Mouse (Mus musculus): Measurements from ENCODE around the gene Blcap.

DNA sequence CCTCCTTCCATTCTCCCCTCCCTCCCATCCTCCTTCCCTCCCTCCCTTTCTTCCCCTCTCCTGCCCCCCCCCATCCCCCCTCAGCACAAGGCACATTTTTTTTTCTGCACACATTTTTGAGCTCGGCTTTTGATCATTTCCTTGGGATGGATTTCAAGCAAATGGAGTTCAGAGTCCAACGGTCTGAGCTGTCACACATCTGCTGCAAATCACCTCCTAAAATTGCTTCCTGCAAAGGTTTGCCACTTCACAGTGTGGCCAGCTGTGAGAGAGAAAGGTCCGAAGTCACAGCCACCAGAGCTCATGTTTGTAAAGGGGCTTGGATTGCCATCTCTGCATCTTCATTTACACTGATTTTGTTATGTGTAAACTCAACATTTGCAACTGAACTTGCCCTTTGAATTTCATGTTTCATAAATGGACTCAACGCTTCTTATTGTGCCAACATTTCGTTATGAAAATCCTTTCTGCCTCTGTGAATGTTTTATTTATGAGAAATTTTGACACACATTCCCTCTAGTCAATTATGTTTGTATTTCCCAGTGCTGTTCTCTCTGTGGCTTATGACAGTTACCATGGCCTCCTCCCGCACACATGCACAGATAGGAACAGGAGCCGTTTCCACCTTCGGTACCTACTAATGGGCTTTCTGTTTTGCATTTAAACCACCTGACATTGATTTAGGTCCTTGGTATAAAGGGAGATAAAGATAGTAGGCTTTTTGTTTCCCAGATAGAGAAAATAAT, 39.2 kb downstream of the Blcap start:
- TF ChIP-seq POLR2A (IDR thresholded peaks at IDR 0.05; ENCODE audit: insufficient read depth, low read length), result no peak
- TF ChIP-seq EP300 (IDR thresholded peaks at IDR 0.05; ENCODE audit: insufficient read depth, low read depth, low read length), result no peak
- no peak for TF ChIP-seq CTCF (IDR thresholded peaks at IDR 0.05; ENCODE audit: low read depth, low read length)
